Mouse (Mus musculus) small intestine, adult 2 months (tissue): ENCODE data around the gene Rapgef1. TPM values are rescaled to one million over a fixed set of nuclear protein-coding genes. Genes with fewer than 3 reads are reported as not detected.

ENCODE experiments used
- H3K27ac ChIP-seq: fragments of 200-500 bp; 2 replicates; pipeline ENCODE4 v1.5.1; 2012; ENCODE audit warnings: low read depth, low read length, control low read depth, inconsistent platforms; ENCODE audit not compliant: insufficient read depth
- H3K27me3 ChIP-seq: fragments of 200-500 bp; 2 replicates; pipeline ENCODE4 v1.6.1; 2012; ENCODE audit warnings: mild to moderate bottlenecking, moderate library complexity, low read length, inconsistent platforms; ENCODE audit not compliant: control insufficient read depth, insufficient read depth
- H3K36me3 ChIP-seq: fragments of 200-500 bp; 2 replicates; pipeline ENCODE4 v1.6.1; 2012; ENCODE audit warnings: mild to moderate bottlenecking, low read length, control low read depth, inconsistent platforms; ENCODE audit not compliant: control insufficient read depth, insufficient read depth
- H3K4me1 ChIP-seq: fragments of 200-500 bp; 2 replicates; pipeline ENCODE4 v1.6.1; 2012; ENCODE audit warnings: low read length, inconsistent platforms, mixed read lengths; ENCODE audit not compliant: control insufficient read depth, insufficient read depth, insufficient read length
- H3K4me3 ChIP-seq: fragments of 200-500 bp; 2 replicates; pipeline ENCODE4 v1.5.1; 2012; ENCODE audit warnings: low read depth, mild to moderate bottlenecking, control low read depth, inconsistent platforms, low read length, moderate library complexity
- CTCF ChIP-seq: fragments of 200-500 bp; IDR thresholded peaks from 2 replicates; pipeline ENCODE4 v1.5.1; 2012; ENCODE audit warnings: low read depth, mild to moderate bottlenecking, control low read depth, inconsistent platforms, low read length, moderate library complexity, mixed read lengths; ENCODE audit not compliant: insufficient replicate concordance, insufficient read length; ENCODE audit errors: extremely low read depth
- POLR2A ChIP-seq: fragments of 200-500 bp; IDR thresholded peaks from 2 replicates; pipeline ENCODE4 v1.6.1; 2012; ENCODE audit warnings: low read depth, mild to moderate bottlenecking, control low read depth, inconsistent platforms, low read length, moderate library complexity
- WGBS: fragments of 180-500 bp; shearing (Covaris S2); methylation state at CpG from one replicate; pipeline ENCODE4 v1.1.7; 2018; 5-methylcytosine and 5-hydroxymethylcytosine counted together
- polyA plus RNA-seq: library from polyadenylated mRNA; depleted of rRNA; stranded (reverse); fragments of >200 nt; gene quantifications from 2 replicates; pipeline ENCODE4 v1.2.3, GENCODE M21; 2012; rRNA removed

Gene Rapgef1
- 15.5 and 25.1 TPM in 2 replicates for polyA plus RNA-seq

DNA sequence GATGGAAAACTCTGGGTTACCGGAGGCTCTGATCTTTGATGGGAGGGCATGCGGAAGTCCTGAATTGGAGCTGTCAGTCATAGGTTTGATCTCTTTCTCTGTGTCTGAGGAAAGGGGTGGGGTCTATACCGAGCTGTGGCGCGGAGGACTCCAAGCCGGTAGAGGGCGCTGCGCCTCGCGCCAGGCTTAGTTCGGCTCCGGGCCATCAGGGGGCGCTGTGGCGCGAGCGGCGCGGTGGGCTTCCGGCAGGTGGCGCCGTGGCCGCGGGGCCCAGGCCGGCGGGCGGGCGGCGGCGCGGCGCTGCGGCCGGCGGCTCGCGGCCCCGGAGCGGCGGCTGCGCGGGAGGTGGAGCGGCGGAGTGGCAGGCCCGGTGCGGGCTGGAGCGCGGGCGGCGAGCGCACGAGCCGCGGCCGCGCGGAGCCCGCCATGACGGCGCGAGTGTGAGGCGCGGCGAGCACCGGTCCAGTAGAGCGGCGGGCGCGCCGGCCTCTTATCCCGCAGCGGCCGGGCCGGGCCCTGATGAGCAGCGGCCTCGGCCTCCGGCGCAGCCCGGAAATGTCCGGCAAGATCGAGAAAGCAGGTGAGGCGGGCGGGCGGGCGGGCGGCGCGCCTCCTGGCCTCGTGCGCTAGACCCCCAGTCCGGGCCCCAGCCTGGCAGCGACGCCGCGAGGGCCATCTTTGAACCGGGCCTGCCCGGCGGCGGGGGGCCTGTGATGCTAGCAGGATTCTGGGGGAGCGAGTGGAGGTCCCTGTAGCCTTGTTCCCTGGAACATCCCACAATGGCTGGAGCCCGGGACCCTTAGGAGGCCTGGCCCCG lies at the start of gene Rapgef1:
Gene Rapgef1, plus strand, starts transcription at position 237 of the 817 bp plus-strand sequence.
- Histone ChIP-seq H3K4me3 (peak within 1 kb of the TSS; percentile 94), H3K36me3 (no peaks in the 10 kb centered on the region), H3K4me1 (peaks cover 23% of the 10 kb centered on the region), H3K27ac (peak within 1 kb of the TSS; percentile 14; the same call in 1 of the 2 replicates), H3K27me3 (no peaks in the 10 kb centered on the region)
- peak; percentile 100 for TF ChIP-seq CTCF
- TF ChIP-seq POLR2A = peak; percentile 35; the same call in 1 of the 2 replicates
- WGBS = 1% methylated on average over 100 of the region's 101 CpGs

DNA sequence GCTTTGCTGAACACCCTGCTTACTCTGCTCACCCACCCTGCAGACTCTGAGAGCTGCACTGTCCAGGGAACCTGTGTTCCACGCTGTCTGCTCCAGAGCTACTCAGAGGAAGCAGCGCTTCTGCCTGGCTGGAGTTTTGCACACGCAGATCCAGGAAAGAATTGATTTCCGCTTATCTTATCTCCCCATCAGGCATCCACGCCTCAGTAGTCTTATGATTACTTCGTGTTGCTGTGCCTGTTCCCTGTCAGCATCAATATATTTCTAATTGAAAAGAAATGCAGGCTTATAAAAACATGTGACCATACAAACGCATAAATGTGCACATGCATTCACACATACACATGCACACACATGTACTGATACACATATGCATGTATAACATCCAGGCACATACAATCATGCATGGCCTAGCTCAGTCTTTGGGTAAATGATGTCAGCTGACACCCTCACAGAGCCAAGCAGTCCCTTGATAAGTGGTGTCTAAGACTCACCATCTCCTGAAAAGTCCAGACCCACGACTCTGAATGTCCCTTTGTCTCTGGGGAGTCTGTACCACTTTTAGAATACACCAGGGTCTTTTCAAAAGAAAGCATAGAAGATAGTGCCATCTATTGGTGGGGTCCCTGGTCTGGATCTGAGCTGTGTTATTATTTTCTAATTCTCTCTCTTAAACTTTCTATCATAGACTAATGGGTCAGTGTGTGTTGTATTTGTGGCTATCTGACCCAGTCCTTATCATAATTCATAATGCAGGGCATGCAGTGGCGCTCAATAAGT lies 47.4 kb upstream of the Rapgef1 start:
- Histone ChIP-seq H3K27ac (no peak overlapping the region), H3K4me1 (no peaks in the 10 kb centered on the region), H3K36me3 (no peaks in the 10 kb centered on the region), H3K27me3 (no peaks in the 10 kb centered on the region), H3K4me3 (no peak overlapping the region)
- WGBS = 44% methylated on average over 9 of the region's 9 CpGs
- no peak for TF ChIP-seq CTCF
- TF ChIP-seq POLR2A = no peak

DNA sequence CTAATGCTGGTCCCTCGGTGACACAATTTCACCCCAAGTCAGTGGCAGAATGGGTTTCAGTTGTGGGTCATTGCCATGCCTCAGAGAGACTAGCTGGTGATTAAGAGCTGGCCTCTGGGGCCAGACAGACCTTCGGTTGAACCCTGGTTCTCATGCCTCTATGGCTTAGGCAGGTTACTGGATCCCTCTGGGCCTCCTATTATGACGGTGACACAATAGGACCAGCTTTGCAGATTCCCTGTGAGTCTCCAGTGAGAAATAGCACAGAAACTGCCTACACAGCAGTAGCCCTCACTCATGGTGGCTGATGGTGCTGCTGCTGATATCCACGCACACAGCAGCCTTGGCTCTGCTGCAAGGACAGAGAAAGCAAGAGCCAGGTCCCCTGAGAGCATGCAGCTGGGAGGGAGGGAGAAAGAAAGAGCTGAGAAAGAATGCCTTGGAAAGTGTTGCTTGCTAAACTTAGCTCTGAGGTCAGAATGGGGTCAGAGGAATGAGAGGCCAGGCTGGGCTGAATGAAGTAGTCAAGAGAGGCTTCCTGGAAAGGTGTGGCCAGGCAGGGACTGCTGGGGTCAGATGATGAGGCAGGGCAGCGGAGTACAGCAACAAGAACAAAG lies 46.6 kb upstream of the Rapgef1 start:
- no peak for TF ChIP-seq POLR2A
- no peak for TF ChIP-seq CTCF
- H3K27ac ChIP-seq = no peak overlapping the region
- WGBS = 67% methylated on average over 5 of the region's 5 CpGs

DNA sequence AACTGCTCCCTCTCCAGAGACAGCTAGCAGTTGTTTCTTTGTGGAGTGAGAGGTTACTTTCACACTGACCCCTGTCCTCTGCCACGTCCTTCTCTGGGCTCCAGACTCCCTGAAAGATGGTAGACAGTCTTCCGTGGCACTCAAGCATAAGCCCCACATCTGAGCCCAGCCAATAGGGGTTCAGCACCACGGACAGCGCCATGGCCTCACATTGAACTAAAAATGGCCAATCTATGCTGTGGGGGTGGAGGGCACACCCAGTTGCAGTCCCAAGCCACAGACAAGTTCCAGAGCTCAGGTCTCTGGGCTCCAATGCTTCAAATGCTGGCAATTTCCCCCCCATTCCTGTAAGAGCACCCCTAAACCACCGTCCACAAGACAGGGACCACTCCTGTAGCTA lies 45.9 kb upstream of the Rapgef1 start:
- 10% methylated on average over 5 of the region's 5 CpGs for WGBS
- no peak for TF ChIP-seq POLR2A
- TF ChIP-seq CTCF = no peak
- no peak overlapping the region for H3K27ac ChIP-seq
- no peaks in the 10 kb centered on the region for H3K36me3 ChIP-seq
- no peaks in the 10 kb centered on the region for H3K27me3 ChIP-seq
- H3K4me3 ChIP-seq = no peak overlapping the region
- no peaks in the 10 kb centered on the region for H3K4me1 ChIP-seq

More for the DNA sequence above, 46.6 kb upstream of the Rapgef1 start:
- no peaks in the 10 kb centered on the region for H3K4me1 ChIP-seq
- no peak overlapping the region for H3K4me3 ChIP-seq
- H3K36me3 ChIP-seq = no peaks in the 10 kb centered on the region
- no peaks in the 10 kb centered on the region for H3K27me3 ChIP-seq

DNA sequence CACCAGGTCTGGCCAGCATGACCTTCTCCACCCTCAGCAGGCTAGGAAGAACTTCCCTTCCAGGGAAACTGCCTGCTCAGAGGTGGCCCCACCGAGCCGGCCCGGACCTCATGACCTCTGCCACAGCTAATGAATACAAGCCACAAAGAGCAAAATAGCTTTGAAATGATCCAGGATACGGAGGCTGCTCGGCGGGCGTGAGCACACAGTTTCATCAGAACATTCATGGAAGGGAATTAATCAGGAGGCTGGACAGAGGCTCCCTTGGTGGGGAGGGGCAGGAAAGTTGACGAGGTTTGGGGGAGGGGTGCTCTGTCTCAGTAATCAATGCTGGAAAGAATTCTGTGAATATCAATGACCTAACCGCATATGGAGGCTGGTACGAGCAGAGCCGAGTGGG lies 45.3 kb upstream of the Rapgef1 start:
- H3K27ac ChIP-seq = no peak overlapping the region
- no peaks in the 10 kb centered on the region for H3K27me3 ChIP-seq
- no peak overlapping the region for H3K4me3 ChIP-seq
- TF ChIP-seq POLR2A (no peak), CTCF (no peak)
- H3K36me3 ChIP-seq = no peaks in the 10 kb centered on the region
- no peaks in the 10 kb centered on the region for H3K4me1 ChIP-seq
- whole genome bisulfite sequencing = 45% methylated on average over 11 of the region's 11 CpGs

DNA sequence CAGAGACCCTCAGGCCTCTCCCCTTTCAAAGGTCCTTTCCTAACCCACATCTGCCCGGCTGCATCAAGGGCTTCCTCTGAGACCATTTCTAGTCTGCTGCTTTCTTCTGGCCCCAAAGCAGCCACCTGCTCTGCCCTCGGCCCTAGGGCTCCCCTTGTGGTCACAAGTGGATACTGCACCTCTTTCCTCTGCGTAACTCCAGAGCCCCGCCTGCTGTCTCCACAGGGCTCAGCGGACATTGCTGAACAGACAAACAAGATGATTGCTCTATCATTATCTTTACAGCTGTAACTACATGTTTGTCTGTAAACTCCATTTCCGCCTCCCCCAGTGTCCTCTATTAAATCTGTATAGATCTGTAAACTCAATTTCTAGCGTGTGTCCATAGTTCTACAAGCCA lies 37.1 kb upstream of the Rapgef1 start:
- 2% methylated on average over 7 of the region's 7 CpGs for WGBS
- H3K4me1 ChIP-seq = no peaks in the 10 kb centered on the region

DNA sequence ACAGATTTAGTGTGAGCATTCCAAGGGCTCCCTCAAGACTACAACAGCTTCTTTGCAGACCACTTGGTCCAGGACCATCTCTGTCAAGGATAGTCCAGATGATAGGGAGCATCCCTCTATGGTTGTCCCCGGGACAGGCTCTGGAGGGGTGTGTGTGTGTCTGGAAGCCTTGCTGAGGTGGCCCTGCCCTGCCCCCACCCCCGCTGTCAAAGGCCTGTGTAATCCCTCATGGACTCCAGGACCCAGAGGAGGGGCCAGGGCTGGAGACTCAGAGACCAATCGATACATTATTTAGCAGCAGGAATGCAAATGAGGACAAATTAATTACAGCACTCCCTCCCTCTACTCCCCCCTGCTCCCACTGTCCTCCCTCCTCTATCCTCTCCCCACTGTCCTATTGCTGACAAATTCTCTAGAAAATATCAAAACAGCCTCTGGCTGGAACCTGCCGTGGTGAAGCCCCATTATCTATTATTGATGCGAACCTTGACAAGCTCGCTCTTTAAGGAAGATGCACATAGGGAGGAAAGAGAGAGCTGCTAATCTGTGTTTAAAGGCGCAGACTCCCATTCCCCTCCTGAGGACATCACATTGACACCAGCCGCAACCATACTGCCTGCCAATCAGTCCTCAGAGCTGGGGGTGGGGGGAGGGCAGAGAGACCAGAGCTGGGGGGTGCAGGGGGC lies 33.4 kb upstream of the Rapgef1 start:
- 32% methylated on average over 8 of the region's 8 CpGs for WGBS
- H3K27ac ChIP-seq = no peak overlapping the region
- no peak overlapping the region for H3K4me3 ChIP-seq
- no peak for TF ChIP-seq POLR2A
- no peak for TF ChIP-seq CTCF
- no peaks in the 10 kb centered on the region for H3K36me3 ChIP-seq
- no peaks in the 10 kb centered on the region for H3K27me3 ChIP-seq
- H3K4me1 ChIP-seq = no peaks in the 10 kb centered on the region

More for the DNA sequence above, 37.1 kb upstream of the Rapgef1 start:
- H3K27me3 ChIP-seq = no peaks in the 10 kb centered on the region
- no peak overlapping the region for H3K4me3 ChIP-seq
- no peak overlapping the region for H3K27ac ChIP-seq
- TF ChIP-seq POLR2A (no peak), CTCF (peak; percentile 95)
- no peaks in the 10 kb centered on the region for H3K36me3 ChIP-seq
